Mouse (Mus musculus) spleen, adult 2 months (tissue): ENCODE data around the gene Ahr. TPM values are rescaled to one million over a fixed set of nuclear protein-coding genes. Genes with fewer than 3 reads are reported as not detected.

Experiments
- DNase-seq, 2 experiments: peaks; one replicate each; pipeline versions ENCODE4 v3.0.0 to v3.0.0-alpha.2; 2012 to 2021; ENCODE audit warnings: low spot score in 2 of 2, low read depth in 1 of 2
- H3K27ac ChIP-seq: fragments of 200-500 bp; 2 replicates; pipeline ENCODE4 v1.5.1; 2012; ENCODE audit warnings: low read length, inconsistent platforms; ENCODE audit not compliant: insufficient read depth
- H3K27me3 ChIP-seq: fragments of 200-500 bp; 2 replicates; pipeline ENCODE4 v1.6.1; 2012; ENCODE audit warnings: mild to moderate bottlenecking, moderate library complexity, low read length, inconsistent platforms; ENCODE audit not compliant: control insufficient read depth, insufficient read depth
- H3K36me3 ChIP-seq: fragments of 200-500 bp; 2 replicates; pipeline ENCODE4 v1.6.1; 2012; ENCODE audit warnings: mild to moderate bottlenecking, low read length, inconsistent platforms; ENCODE audit not compliant: control insufficient read depth, insufficient read depth
- H3K4me1 ChIP-seq: fragments of 200-500 bp; 2 replicates; pipeline ENCODE4 v1.6.1; 2011; ENCODE audit warnings: inconsistent platforms; ENCODE audit not compliant: control insufficient read depth, insufficient read depth, insufficient read length
- H3K4me3 ChIP-seq: fragments of 200-500 bp; 2 replicates; pipeline ENCODE4 v1.5.1; 2011; ENCODE audit warnings: mild to moderate bottlenecking, inconsistent platforms; ENCODE audit not compliant: insufficient read depth, insufficient read length; ENCODE audit errors: extremely low read depth
- CTCF ChIP-seq: fragments of 200-500 bp; IDR thresholded peaks from 2 replicates; pipeline ENCODE4 v1.5.1; 2011; ENCODE audit warnings: mild to moderate bottlenecking, inconsistent platforms; ENCODE audit not compliant: insufficient read depth, insufficient read length, insufficient replicate concordance; ENCODE audit errors: extremely low read depth
- POLR2A ChIP-seq: fragments of 200-500 bp; IDR thresholded peaks from 2 replicates; pipeline ENCODE4 v1.6.1; 2011; ENCODE audit warnings: low read depth, low read length, inconsistent platforms
- WGBS: fragments of 180-500 bp; shearing (Covaris S2); methylation state at CpG from one replicate; pipeline ENCODE4 v1.1.7; 2018; 5-methylcytosine and 5-hydroxymethylcytosine counted together
- polyA plus RNA-seq: library from polyadenylated mRNA; depleted of rRNA; stranded (reverse); fragments of >200 nt; gene quantifications from 2 replicates; pipeline ENCODE4 v1.2.3, GENCODE M21; 2012

The Ahr gene
- polyA plus RNA-seq, 1 experiment, result 4.3 TPM

DNA sequence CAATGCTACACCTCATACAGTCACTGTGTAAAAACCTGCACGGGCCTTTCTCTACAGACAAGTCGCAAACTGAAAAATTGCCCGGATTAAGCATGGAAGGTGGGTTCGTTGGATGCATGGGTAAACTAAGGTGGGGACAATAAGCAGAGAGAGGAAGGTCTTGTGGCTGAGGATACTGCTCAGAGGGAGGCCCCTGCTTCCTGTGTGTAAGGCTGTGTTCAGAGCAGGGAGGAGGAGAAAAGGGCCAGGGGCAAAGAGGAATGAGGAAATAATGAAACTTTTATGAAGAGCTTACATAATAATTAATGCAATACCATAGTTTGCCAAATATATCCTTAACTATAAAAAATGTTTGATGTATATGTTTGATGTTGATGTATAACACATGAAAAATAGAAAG is 19.5 kb upstream of the Ahr start:
- H3K27ac ChIP-seq, result no peak overlapping the region
- no peak for TF ChIP-seq POLR2A
- no peak for TF ChIP-seq CTCF
- WGBS, result 36% methylated on average over 4 of the region's 4 CpGs
- peaks cover 9% of the 10 kb centered on the region; the same call in 1 of the 2 replicates for H3K4me1 ChIP-seq
- H3K36me3 ChIP-seq, result no peaks in the 10 kb centered on the region
- H3K27me3 ChIP-seq, result no peaks in the 10 kb centered on the region
- DNase-seq, result no peak
- no peak overlapping the region for H3K4me3 ChIP-seq

DNA sequence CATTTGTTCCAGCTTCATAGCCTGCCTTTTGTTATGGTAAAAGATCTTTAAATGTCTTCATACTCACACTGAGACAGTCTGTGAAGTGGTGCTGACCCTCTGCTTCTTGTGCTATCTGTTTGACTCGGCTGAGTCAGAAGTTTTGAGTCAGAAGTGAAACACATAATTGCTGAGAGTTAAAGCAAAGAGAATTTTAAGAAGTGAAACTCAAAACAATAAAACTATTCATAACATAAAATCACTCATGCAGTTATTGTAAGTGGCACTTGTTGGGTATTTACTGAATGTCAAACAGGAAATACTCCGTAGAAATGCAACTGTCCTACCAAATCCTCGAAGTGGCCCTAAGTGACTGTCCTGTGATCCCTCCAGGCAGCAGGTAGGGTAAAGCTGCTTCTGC is 18.3 kb upstream of the Ahr start:
- no peaks in the 10 kb centered on the region for H3K27me3 ChIP-seq
- TF ChIP-seq CTCF (no peak), POLR2A (no peak)
- no peak overlapping the region for H3K27ac ChIP-seq
- no peak overlapping the region for H3K4me3 ChIP-seq
- peaks cover 9% of the 10 kb centered on the region; the same call in 1 of the 2 replicates for H3K4me1 ChIP-seq
- no peaks in the 10 kb centered on the region for H3K36me3 ChIP-seq
- DNase-seq, result no peak
- WGBS, result 25% methylated on average over 3 of the region's 3 CpGs

DNA sequence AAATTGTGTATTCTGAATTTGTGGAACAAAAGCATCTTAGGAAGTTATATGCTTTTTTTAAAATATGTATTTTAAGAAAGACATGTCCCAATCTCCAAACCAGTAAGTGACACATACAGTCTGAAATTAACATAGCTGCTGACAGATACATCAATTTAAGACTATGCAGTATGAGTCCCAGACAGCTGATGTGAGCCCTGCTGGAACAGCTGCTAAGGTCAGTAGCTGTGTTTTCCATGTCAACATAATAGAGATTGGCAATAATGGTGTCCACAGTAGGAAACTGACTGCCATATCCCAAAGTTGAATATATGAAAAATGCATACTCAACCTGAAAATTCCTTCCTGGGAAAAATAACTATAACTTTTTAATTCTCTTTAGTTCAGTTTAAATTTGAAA is 15.5 kb upstream of the Ahr start:
- H3K4me3 ChIP-seq, result no peak overlapping the region
- H3K4me1 ChIP-seq, result peaks cover 9% of the 10 kb centered on the region; the same call in 1 of the 2 replicates
- no peak for DNase-seq
- no peak overlapping the region for H3K27ac ChIP-seq
- TF ChIP-seq CTCF, result no peak
- no peak for TF ChIP-seq POLR2A
- no peaks in the 10 kb centered on the region for H3K27me3 ChIP-seq
- H3K36me3 ChIP-seq, result no peaks in the 10 kb centered on the region

DNA sequence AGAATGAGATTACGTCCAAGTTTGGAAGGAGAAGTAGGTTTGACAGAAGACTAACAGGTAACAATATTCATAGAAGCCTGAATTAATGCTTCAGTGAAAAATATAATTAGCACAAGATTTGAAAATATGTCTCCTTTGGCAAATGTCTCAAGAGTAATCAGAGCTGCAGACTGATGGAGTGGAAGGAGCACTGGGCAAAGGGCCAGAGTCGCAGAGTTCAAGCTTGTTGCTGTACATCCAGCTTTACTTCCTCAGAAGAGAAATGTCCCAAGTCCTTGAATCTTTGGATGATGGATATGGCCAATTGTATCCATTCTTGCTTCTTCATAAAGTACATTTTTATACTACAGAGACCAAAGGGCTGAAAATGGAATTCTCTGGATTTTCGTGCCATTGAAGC is 8.0 kb upstream of the Ahr start:
- H3K27ac ChIP-seq, result no peak overlapping the region
- H3K4me3 ChIP-seq, result no peak overlapping the region
- no peaks in the 10 kb centered on the region for H3K36me3 ChIP-seq
- TF ChIP-seq POLR2A, result no peak
- TF ChIP-seq CTCF, result no peak
- H3K4me1 ChIP-seq, result peaks cover 2% of the 10 kb centered on the region; the same call in 1 of the 2 replicates
- no peak for DNase-seq
- H3K27me3 ChIP-seq, result no peaks in the 10 kb centered on the region
- 84% methylated on average over 3 of the region's 3 CpGs for WGBS

DNA sequence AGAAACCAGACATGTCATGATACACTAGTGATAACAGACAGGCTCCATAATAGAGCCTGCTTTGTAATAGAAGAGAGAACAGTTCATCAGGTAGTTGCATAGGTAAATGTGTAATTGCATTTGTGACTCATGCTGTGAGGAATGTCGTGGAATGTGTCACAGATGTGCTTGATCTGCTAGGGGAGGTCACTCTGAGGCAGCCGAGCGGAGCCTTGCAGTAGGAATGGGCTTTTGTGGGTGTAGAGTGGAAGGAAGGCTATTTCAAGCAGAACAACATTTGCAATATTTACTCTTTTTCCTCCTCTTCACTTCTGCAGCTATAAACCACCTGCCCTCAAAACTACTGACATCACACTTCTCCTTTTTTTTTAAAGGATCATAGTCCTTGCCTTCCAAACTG is 4.0 kb upstream of the Ahr start:
- Histone ChIP-seq H3K27me3 (no peaks in the 10 kb centered on the region; the same call in 1 of the 2 replicates), H3K4me3 (no peak overlapping the region), H3K36me3 (no peaks in the 10 kb centered on the region), H3K4me1 (peaks cover 2% of the 10 kb centered on the region; the same call in 1 of the 2 replicates), H3K27ac (no peak overlapping the region)
- 32% methylated on average over 3 of the region's 3 CpGs for WGBS
- TF ChIP-seq CTCF, result no peak
- TF ChIP-seq POLR2A, result no peak
- no peak for DNase-seq

DNA sequence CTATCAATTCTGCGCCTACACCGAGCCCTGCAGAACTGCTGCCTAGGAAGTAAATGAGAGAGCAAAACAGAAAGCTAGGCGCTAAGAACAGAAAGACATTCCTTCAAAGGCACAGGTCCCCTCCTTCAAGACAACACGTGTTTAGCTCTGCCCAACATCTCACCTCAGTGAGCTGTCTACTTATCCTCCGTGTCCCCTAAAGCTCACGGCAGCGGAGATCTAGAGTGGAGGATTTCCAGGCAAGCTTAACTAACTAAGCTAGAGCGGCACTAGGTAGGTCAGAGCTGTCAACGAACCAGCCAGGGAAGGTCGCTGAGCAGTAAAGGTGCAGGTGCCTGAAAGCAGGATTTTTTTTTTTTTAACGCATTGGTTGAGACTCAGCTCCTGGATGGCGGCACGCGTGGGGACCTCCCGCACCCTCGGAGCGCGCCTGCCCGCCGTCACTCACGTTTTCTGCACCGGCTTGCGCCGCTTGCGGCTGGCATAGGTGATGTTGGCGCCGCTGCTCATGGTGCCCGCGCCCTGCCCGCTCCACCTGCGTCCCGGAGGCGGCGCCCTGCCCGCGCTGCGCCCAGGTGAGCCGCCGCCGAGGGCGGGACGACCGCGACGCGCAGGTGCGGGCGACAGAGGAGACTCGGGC is 604 bp downstream of the Ahr start:
- H3K4me1 ChIP-seq, result peaks cover 2% of the 10 kb centered on the region; the same call in 1 of the 2 replicates
- TF ChIP-seq CTCF (no peak), POLR2A (no peak)
- H3K36me3 ChIP-seq, result no peaks in the 10 kb centered on the region
- H3K27me3 ChIP-seq, result no peaks in the 10 kb centered on the region; the same call in 1 of the 2 replicates
- peak overlapping the region; percentile 63 for H3K27ac ChIP-seq
- peak overlapping the region; percentile 75 for H3K4me3 ChIP-seq
- DNase-seq, result peak in 1 of 2 experiments; percentile 20
- under 1% methylated on average over 46 of the region's 49 CpGs for WGBS

DNA sequence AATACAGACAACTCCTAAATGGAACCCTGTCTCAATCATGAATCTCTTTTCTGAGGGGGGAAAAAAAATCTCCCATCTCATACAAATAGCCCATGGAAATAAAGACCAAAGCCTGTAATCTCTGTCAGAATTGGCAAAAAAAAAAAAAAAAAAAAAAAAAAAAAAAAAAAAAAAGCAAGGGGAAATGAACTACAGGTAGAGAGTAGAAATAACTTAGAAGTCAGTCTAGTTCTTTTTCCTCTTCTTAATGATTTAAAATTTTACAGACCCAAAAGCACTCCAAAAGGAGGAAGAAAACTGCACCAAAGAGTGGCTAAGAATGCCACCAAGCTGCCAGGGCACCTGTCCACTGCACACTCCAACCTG is 1.1 kb downstream of the Ahr start:
- 0 out of 2 replicates have a peak overlapping the region, but pooled peaks have one; percentile 63 for H3K27ac ChIP-seq
- TF ChIP-seq CTCF (no peak), POLR2A (no peak)

More for the DNA sequence above, 1.1 kb downstream of the Ahr start:
- no peak for DNase-seq
- peak overlapping the region; percentile 75 for H3K4me3 ChIP-seq
- no peaks in the 10 kb centered on the region; the same call in 1 of the 2 replicates for H3K4me1 ChIP-seq
- H3K36me3 ChIP-seq, result no peaks in the 10 kb centered on the region
- no peaks in the 10 kb centered on the region; the same call in 1 of the 2 replicates for H3K27me3 ChIP-seq
